Mouse (Mus musculus): ENCODE results near the gene Stx17. TPM values are rescaled to one million over a fixed set of nuclear protein-coding genes. Genes with fewer than 3 reads are reported as not detected.
A peak's percentile ranks its signal among the peaks of the same experiment; 100 is the strongest.

The Stx17 gene
- total RNA-seq, 2 experiments from 2014 or later = 24.6 to 27.7 TPM

GRCm38 (mm10) chr4:48108591-48108990, 16.1 kb upstream of the Stx17 start:
- Histone ChIP-seq H3K27ac (no peak overlapping the region), H3K4me3 (no peak overlapping the region)
- no peak for DNase-seq
- peak; percentile 3; the same call in 1 of the 2 replicates for TF ChIP-seq CTCF (IDR thresholded peaks at IDR 0.05)
- intact Hi-C loops (cut with DNase I) = no loop called here

- TF ChIP-seq CTCF (IDR thresholded peaks at IDR 0.05) = no peak
- DNase-seq = no peak
- Histone ChIP-seq H3K4me3 (no peak overlapping the region), H3K27ac (no peak overlapping the region)
- intact Hi-C loops (cut with DNase I) = no loop called here
Measured at GRCm38 (mm10) chr4:48110331-48110730, 14.4 kb upstream of the Stx17 start.

- Histone ChIP-seq H3K4me3 (no peak overlapping the region), H3K27ac (no peak overlapping the region)
- peak; percentile 48 for TF ChIP-seq CTCF (IDR thresholded peaks at IDR 0.05)
- intact Hi-C loops (cut with DNase I) = no loop called here
- DNase-seq = peak; percentile 17
Measured at GRCm38 (mm10) chr4:48116191-48116590, 8.5 kb upstream of the Stx17 start.

- peak overlapping the region; percentile 85 for H3K4me3 ChIP-seq
- intact Hi-C loops (cut with DNase I) = loop anchor here (10.0 kb wide), 2 partner anchors 540 to 690 kb away; no protein-coding TSS in a partner anchor
- DNase-seq = no peak
- TF ChIP-seq CTCF (IDR thresholded peaks at IDR 0.05) = no peak
- peak overlapping the region; percentile 94; the same call in 1 of the 2 replicates for H3K27ac ChIP-seq
Measured at GRCm38 (mm10) chr4:48124416-48124772, 321 bp upstream of the Stx17 start.

GRCm38 (mm10) chr4:48130314-48130713, 5.6 kb downstream of the Stx17 start:
- Histone ChIP-seq H3K4me3 (no peak overlapping the region), H3K27ac (no peak overlapping the region)
- DNase-seq = no peak
- intact Hi-C loops (cut with DNase I) = no loop called here
- no peak for TF ChIP-seq CTCF (IDR thresholded peaks at IDR 0.05)

GRCm38 (mm10) chr4:48131606-48132005, 6.9 kb downstream of the Stx17 start:
- intact Hi-C loops (cut with DNase I) = no loop called here
- TF ChIP-seq CTCF (IDR thresholded peaks at IDR 0.05) = no peak

GRCm38 (mm10) chr4:48132721-48133120, 8.0 kb downstream of the Stx17 start:
- DNase-seq = no peak
- TF ChIP-seq CTCF (IDR thresholded peaks at IDR 0.05) = no peak
- H3K4me3 ChIP-seq = no peak overlapping the region
- no peak overlapping the region for H3K27ac ChIP-seq
- intact Hi-C loops (cut with DNase I) = no loop called here

More at GRCm38 (mm10) chr4:48131606-48132005, 6.9 kb downstream of the Stx17 start:
- Histone ChIP-seq H3K27ac (no peak overlapping the region), H3K4me3 (no peak overlapping the region)
- DNase-seq = no peak

GRCm38 (mm10) chr4:48149492-48149891, 24.8 kb downstream of the Stx17 start:
- intact Hi-C loops (cut with DNase I) = no loop called here
- Histone ChIP-seq H3K4me3 (no peak overlapping the region), H3K27ac (no peak overlapping the region)
- DNase-seq = no peak
- TF ChIP-seq CTCF (IDR thresholded peaks at IDR 0.05) = no peak

GRCm38 (mm10) chr4:48153229-48153628, 28.5 kb downstream of the Stx17 start:
- no peak for DNase-seq
- intact Hi-C loops (cut with DNase I) = no loop called here
- H3K4me3 ChIP-seq = no peak overlapping the region
- no peak for TF ChIP-seq CTCF (IDR thresholded peaks at IDR 0.05)
- H3K27ac ChIP-seq = no peak overlapping the region

- no peak overlapping the region for H3K27ac ChIP-seq
- intact Hi-C loops (cut with DNase I) = no loop called here
- no peak for TF ChIP-seq CTCF (IDR thresholded peaks at IDR 0.05)
- no peak for DNase-seq
- no peak overlapping the region for H3K4me3 ChIP-seq
Measured at GRCm38 (mm10) chr4:48155864-48156263, 31.1 kb downstream of the Stx17 start.

GRCm38 (mm10) chr4:48160386-48160785, 35.7 kb downstream of the Stx17 start:
- intact Hi-C loops (cut with DNase I) = no loop called here
- Histone ChIP-seq H3K4me3 (no peak overlapping the region), H3K27ac (no peak overlapping the region)
- no peak for TF ChIP-seq CTCF (IDR thresholded peaks at IDR 0.05)
- DNase-seq = no peak

GRCm38 (mm10) chr4:48163851-48164250, 39.1 kb downstream of the Stx17 start:
- no peak for DNase-seq
- no peak overlapping the region for H3K27ac ChIP-seq
- intact Hi-C loops (cut with DNase I) = no loop called here
- no peak for TF ChIP-seq CTCF (IDR thresholded peaks at IDR 0.05)
- H3K4me3 ChIP-seq = no peak overlapping the region

GRCm38 (mm10) chr4:48175666-48176065, 51.0 kb downstream of the Stx17 start:
- no peak for TF ChIP-seq CTCF (IDR thresholded peaks at IDR 0.05)
- Histone ChIP-seq H3K4me3 (no peak overlapping the region), H3K27ac (no peak overlapping the region)
- no peak for DNase-seq
- intact Hi-C loops (cut with DNase I) = no loop called here

GRCm38 (mm10) chr4:48180922-48181321, 56.2 kb downstream of the Stx17 start:
- TF ChIP-seq CTCF (IDR thresholded peaks at IDR 0.05) = no peak

More at GRCm38 (mm10) chr4:48180922-48181321, 56.2 kb downstream of the Stx17 start:
- Histone ChIP-seq H3K4me3 (no peak overlapping the region), H3K27ac (no peak overlapping the region)
- intact Hi-C loops (cut with DNase I) = no loop called here
- DNase-seq = no peak

All from gastrocnemius, adult 2 months (tissue).